Mouse (Mus musculus): ENCODE data around the gene Frk. TPM values are rescaled to one million over a fixed set of nuclear protein-coding genes. Genes with fewer than 3 reads are reported as not detected.
"Not testable (repeated sequence)": the region's sequence is repeated elsewhere in the genome, so short reads cannot be mapped to it uniquely, and the experiment has no call there.

Gene Frk
- polyA plus RNA-seq, 1 experiment from 2014 or later: 20.8 TPM

- WGBS: 68% methylated on average over 5 of the region's 5 CpGs
- no peaks in the 10 kb centered on the region for H3K9me3 ChIP-seq (ENCODE audit: low read length)
Measured at GRCm38 (mm10) chr10:34551636-34552035, 68.4 kb downstream of the Frk start.

GRCm38 (mm10) chr10:34563518-34564176, 80.4 kb downstream of the Frk start:
- H3K9ac ChIP-seq (replicated peaks; ENCODE audit: low read length): no peak overlapping the region
- no peaks in the 10 kb centered on the region for H3K9me3 ChIP-seq (ENCODE audit: low read length)
- WGBS: 79% methylated on average over 1 of the region's 1 CpGs
- no peak overlapping the region for H3K27ac ChIP-seq (ENCODE audit: low read length)
- H3K4me2 ChIP-seq (replicated peaks; ENCODE audit: low read depth, low read length): no peak overlapping the region
- ATAC-seq (ENCODE audit: low FRiP score, low TSS enrichment): no peak
- H3K36me3 ChIP-seq (ENCODE audit: insufficient read depth, low read length): peaks cover 6% of the 10 kb centered on the region; the same call in 1 of the 2 replicates
- no peaks in the 10 kb centered on the region for H3K4me1 ChIP-seq (ENCODE audit: insufficient read depth, low read length)
- H3K4me3 ChIP-seq (ENCODE audit: low read length): no peak overlapping the region
- no peaks in the 10 kb centered on the region for H3K27me3 ChIP-seq (ENCODE audit: insufficient read depth, low read length)

More at GRCm38 (mm10) chr10:34551636-34552035, 68.4 kb downstream of the Frk start:
- no peaks in the 10 kb centered on the region for H3K27me3 ChIP-seq (ENCODE audit: insufficient read depth, low read length)
- H3K9ac ChIP-seq (replicated peaks; ENCODE audit: low read length): no peak overlapping the region
- no peak overlapping the region for H3K4me2 ChIP-seq (replicated peaks; ENCODE audit: low read depth, low read length)
- no peaks in the 10 kb centered on the region for H3K4me1 ChIP-seq (ENCODE audit: insufficient read depth, low read length)
- 0 out of 2 replicates have a peak, but pooled peaks cover 3% of the 10 kb centered on the region for H3K36me3 ChIP-seq (ENCODE audit: insufficient read depth, low read length)
- ATAC-seq (ENCODE audit: low FRiP score, low TSS enrichment): no peak
- no peak overlapping the region for H3K27ac ChIP-seq (ENCODE audit: low read length)
- H3K4me3 ChIP-seq (ENCODE audit: low read length): no peak overlapping the region

- Histone ChIP-seq H3K4me2 (replicated peaks; ENCODE audit: low read depth, low read length) (no peak overlapping the region), H3K9me3 (ENCODE audit: low read length) (no peaks in the 10 kb centered on the region), H3K9ac (replicated peaks; ENCODE audit: low read length) (no peak overlapping the region), H3K4me1 (ENCODE audit: insufficient read depth, low read length) (no peaks in the 10 kb centered on the region), H3K27ac (ENCODE audit: low read length) (no peak overlapping the region), H3K4me3 (ENCODE audit: low read length) (no peak overlapping the region), H3K27me3 (ENCODE audit: insufficient read depth, low read length) (no peaks in the 10 kb centered on the region), H3K36me3 (ENCODE audit: insufficient read depth, low read length) (no peaks in the 10 kb centered on the region; the same call in 1 of the 2 replicates)
- ATAC-seq (ENCODE audit: low FRiP score, low TSS enrichment): no peak
Measured at GRCm38 (mm10) chr10:34615474-34615873, 132.3 kb downstream of the Frk start.

GRCm38 (mm10) chr10:34617216-34617615, 134.0 kb downstream of the Frk start:
- H3K4me3 ChIP-seq (ENCODE audit: low read length): no peak overlapping the region
- no peak for ATAC-seq (ENCODE audit: low FRiP score, low TSS enrichment)
- no peak overlapping the region for H3K27ac ChIP-seq (ENCODE audit: low read length)
- no peaks in the 10 kb centered on the region for H3K27me3 ChIP-seq (ENCODE audit: insufficient read depth, low read length)
- H3K9me3 ChIP-seq (ENCODE audit: low read length): no peaks in the 10 kb centered on the region
- 68% methylated on average over 2 of the region's 2 CpGs for WGBS
- H3K4me1 ChIP-seq (ENCODE audit: insufficient read depth, low read length): no peaks in the 10 kb centered on the region
- H3K4me2 ChIP-seq (replicated peaks; ENCODE audit: low read depth, low read length): no peak overlapping the region
- no peaks in the 10 kb centered on the region; the same call in 1 of the 2 replicates for H3K36me3 ChIP-seq (ENCODE audit: insufficient read depth, low read length)
- no peak overlapping the region for H3K9ac ChIP-seq (replicated peaks; ENCODE audit: low read length)

- no peak for ATAC-seq (ENCODE audit: low FRiP score, low TSS enrichment)
- H3K36me3 ChIP-seq (ENCODE audit: insufficient read depth, low read length): no peaks in the 10 kb centered on the region
- WGBS: 66% methylated on average over 3 of the region's 3 CpGs
- no peak overlapping the region for H3K27ac ChIP-seq (ENCODE audit: low read length)
- H3K4me2 ChIP-seq (replicated peaks; ENCODE audit: low read depth, low read length): no peak overlapping the region
- H3K4me1 ChIP-seq (ENCODE audit: insufficient read depth, low read length): no peaks in the 10 kb centered on the region
- no peak overlapping the region for H3K4me3 ChIP-seq (ENCODE audit: low read length)
- H3K9me3 ChIP-seq (ENCODE audit: low read length): no peaks in the 10 kb centered on the region
- H3K9ac ChIP-seq (replicated peaks; ENCODE audit: low read length): no peak overlapping the region
- H3K27me3 ChIP-seq (ENCODE audit: insufficient read depth, low read length): no peaks in the 10 kb centered on the region
Measured at GRCm38 (mm10) chr10:34618490-34618889, 135.3 kb downstream of the Frk start.

- H3K9ac ChIP-seq (replicated peaks; ENCODE audit: low read length); H3K9me3 ChIP-seq (ENCODE audit: low read length); H3K4me3 ChIP-seq (ENCODE audit: low read length); H3K36me3 ChIP-seq (ENCODE audit: insufficient read depth, low read length); H3K4me2 ChIP-seq (replicated peaks; ENCODE audit: low read depth, low read length); ATAC-seq (ENCODE audit: low FRiP score, low TSS enrichment); H3K27ac ChIP-seq (ENCODE audit: low read length); H3K27me3 ChIP-seq (ENCODE audit: insufficient read depth, low read length); H3K4me1 ChIP-seq (ENCODE audit: insufficient read depth, low read length): not testable (repeated sequence)
- 87% methylated on average over 8 of the region's 8 CpGs for WGBS
Measured at GRCm38 (mm10) chr10:34620540-34620939, 137.3 kb downstream of the Frk start.

GRCm38 (mm10) chr10:34638245-34638644, 155.0 kb downstream of the Frk start:
- Histone ChIP-seq H3K27me3 (ENCODE audit: insufficient read depth, low read length) (no peaks in the 10 kb centered on the region), H3K36me3 (ENCODE audit: insufficient read depth, low read length) (no peaks in the 10 kb centered on the region), H3K4me2 (replicated peaks; ENCODE audit: low read depth, low read length) (no peak overlapping the region), H3K4me1 (ENCODE audit: insufficient read depth, low read length) (no peaks in the 10 kb centered on the region), H3K9ac (replicated peaks; ENCODE audit: low read length) (no peak overlapping the region), H3K4me3 (ENCODE audit: low read length) (no peak overlapping the region), H3K27ac (ENCODE audit: low read length) (no peak overlapping the region), H3K9me3 (ENCODE audit: low read length) (no peaks in the 10 kb centered on the region)
- 68% methylated on average over 1 of the region's 1 CpGs for WGBS
- no peak for ATAC-seq (ENCODE audit: low FRiP score, low TSS enrichment)

Other genes with a start within 250 kb of the Frk start
- gene Tspyl1, start 201.2 kb upstream of the Frk start, polyA plus RNA-seq (2015; fragmentation: Nextera tagmentation; extraction: Ambion mirVana): 54.9 and 62.6 TPM in 2 replicates
- 10.7 and 12.3 TPM in 2 replicates for gene Tspyl4, start 186.0 kb upstream of the Frk start, polyA plus RNA-seq (2015; fragmentation: Nextera tagmentation; extraction: Ambion mirVana)
- gene Col10a1, start 93.4 kb upstream of the Frk start, polyA plus RNA-seq (2015; fragmentation: Nextera tagmentation; extraction: Ambion mirVana): 0.15 and 0.22 TPM in 2 replicates
- gene Nt5dc1, start 64.8 kb upstream of the Frk start, polyA plus RNA-seq (2015; fragmentation: Nextera tagmentation; extraction: Ambion mirVana): 11.8 and 12.1 TPM in 2 replicates

Measured in kidney, embryonic 16.5 days (tissue).